Mouse (Mus musculus): ENCODE measurements around the gene Bsdc1.
A peak's percentile ranks its signal among the peaks of the same experiment; 100 is the strongest.

Gene Bsdc1

GRCm38 (mm10) chr4:129481090-129481489, 19.7 kb downstream of the Bsdc1 start:
- DNase-seq, result no peak

GRCm38 (mm10) chr4:129490972-129491880, 29.8 kb downstream of the Bsdc1 start, which contains the start of the genes Tssk3 and Fam229a:
Gene Tssk3 (minus strand): TSS chr4:129491022.
Gene Fam229a (plus strand): TSS chr4:129491190.
- peak; percentile 55 to 69 for DNase-seq

GRCm38 (mm10) chr4:129494681-129495080, 33.3 kb downstream of the Bsdc1 start:
- no peak for DNase-seq

GRCm38 (mm10) chr4:129495672-129496562, 34.5 kb downstream of the Bsdc1 start:
- no peak for DNase-seq

GRCm38 (mm10) chr4:129496631-129497030, 35.2 kb downstream of the Bsdc1 start:
- no peak for DNase-seq

GRCm38 (mm10) chr4:129498941-129499340, 37.6 kb downstream of the Bsdc1 start:
- DNase-seq, result no peak

- no peak for DNase-seq
Measured at GRCm38 (mm10) chr4:129500017-129500416, 38.6 kb downstream of the Bsdc1 start.

- DNase-seq, result peak; percentile 49 to 61
Measured at GRCm38 (mm10) chr4:129500607-129501566, 39.5 kb downstream of the Bsdc1 start.

- no peak for DNase-seq
Measured at GRCm38 (mm10) chr4:129502327-129502888, 41.0 kb downstream of the Bsdc1 start.

- no peak for DNase-seq
Measured at GRCm38 (mm10) chr4:129502901-129503444, 41.6 kb downstream of the Bsdc1 start.

GRCm38 (mm10) chr4:129505511-129505910, 44.1 kb downstream of the Bsdc1 start:
- no peak for DNase-seq

- DNase-seq, result no peak
Measured at GRCm38 (mm10) chr4:129507434-129508236, 46.3 kb downstream of the Bsdc1 start.

GRCm38 (mm10) chr4:129508237-129508515, 46.8 kb downstream of the Bsdc1 start:
- no peak for DNase-seq

- DNase-seq, result peak; percentile 29 to 43
Measured at GRCm38 (mm10) chr4:129508834-129509600, 47.6 kb downstream of the Bsdc1 start.

- no peak for DNase-seq
Measured at GRCm38 (mm10) chr4:129509650-129510049, 48.3 kb downstream of the Bsdc1 start.

- DNase-seq, result no peak
Measured at GRCm38 (mm10) chr4:129510723-129511412, 49.5 kb downstream of the Bsdc1 start.

GRCm38 (mm10) chr4:129511413-129512096, 50.2 kb downstream of the Bsdc1 start:
- DNase-seq, result no peak

- DNase-seq, result peak; percentile 37 to 65
Measured at GRCm38 (mm10) chr4:129513086-129513767, 51.8 kb downstream of the Bsdc1 start, which contains the start of gene Marcksl1. Gene Marcksl1 (plus strand): TSS chr4:129513581.

Data from cerebellum, postnatal 25 days (tissue).